Mouse (Mus musculus): ENCODE measurements around the gene Skil. TPM values are rescaled to one million over a fixed set of nuclear protein-coding genes. Genes with fewer than 3 reads are reported as not detected.

Skil gene
- polyA plus RNA-seq, 1 experiment from 2014 or later, result 23.2 TPM

DNA sequence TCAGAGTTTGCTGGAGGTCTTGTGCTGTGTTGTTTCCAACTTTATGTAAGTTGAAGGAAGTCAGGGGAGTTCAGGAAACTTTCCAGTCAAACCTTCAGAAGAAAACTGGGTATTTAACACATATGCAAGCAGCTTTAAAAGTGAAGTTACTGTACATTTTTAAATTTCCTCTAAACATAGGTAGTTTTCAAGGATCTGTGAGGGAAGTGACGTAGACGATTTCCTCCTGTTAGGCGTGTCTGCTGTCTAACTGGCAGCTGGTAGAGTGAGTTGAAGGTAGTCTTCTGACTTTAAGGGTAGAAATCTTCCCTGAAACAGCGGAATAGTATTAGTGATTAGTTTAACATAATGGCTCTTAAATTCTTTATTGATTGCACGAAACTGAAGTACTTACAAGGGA, 5.2 kb downstream of the Skil start:
- Histone ChIP-seq H3K36me3 (no peaks in the 10 kb centered on the region), H3K27me3 (replicated peaks) (no peaks in the 10 kb centered on the region), H3K4me3 (replicated peaks) (no peak overlapping the region), H3K27ac (replicated peaks) (no peak overlapping the region), H3K4me2 (peak overlapping the region; percentile 46), H3K9me3 (replicated peaks) (no peaks in the 10 kb centered on the region), H3K9ac (replicated peaks) (no peak overlapping the region), H3K4me1 (peaks cover 54% of the 10 kb centered on the region)
- no peak for ATAC-seq (ENCODE audit: low FRiP score)
- 77% methylated on average over 5 of the region's 5 CpGs for WGBS

DNA sequence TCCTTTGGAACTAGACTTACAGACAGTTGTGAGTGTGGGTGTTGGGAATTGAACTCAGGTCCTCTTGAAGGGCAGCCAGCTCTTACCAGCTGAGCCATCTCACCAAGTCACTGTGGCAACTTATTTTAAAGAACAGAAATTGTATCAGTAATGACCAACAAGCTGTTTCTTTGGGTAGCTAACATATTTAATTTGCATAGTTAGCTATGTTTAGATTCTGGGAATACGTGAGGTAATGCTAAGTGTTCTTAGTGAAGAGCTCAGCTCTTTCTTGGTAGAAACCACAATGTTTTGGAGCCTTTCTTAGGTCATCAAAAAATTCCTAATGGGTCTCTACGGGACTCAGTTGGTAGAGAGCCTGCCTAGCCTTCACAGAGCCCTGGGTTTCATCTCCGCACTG, 5.9 kb downstream of the Skil start:
- H3K4me2 ChIP-seq, result peak overlapping the region; percentile 11; the same call in 1 of the 2 replicates
- H3K27ac ChIP-seq (replicated peaks), result no peak overlapping the region
- no peaks in the 10 kb centered on the region for H3K9me3 ChIP-seq (replicated peaks)
- H3K4me1 ChIP-seq, result peaks cover 54% of the 10 kb centered on the region
- H3K36me3 ChIP-seq, result no peaks in the 10 kb centered on the region
- H3K4me3 ChIP-seq (replicated peaks), result no peak overlapping the region
- no peaks in the 10 kb centered on the region for H3K27me3 ChIP-seq (replicated peaks)
- no peak overlapping the region for H3K9ac ChIP-seq (replicated peaks)
- no peak for ATAC-seq (ENCODE audit: low FRiP score)
- 89% methylated on average over 3 of the region's 3 CpGs for WGBS

- no peaks in the 10 kb centered on the region for H3K9me3 ChIP-seq (replicated peaks)
- no peak overlapping the region for H3K4me2 ChIP-seq
- H3K9ac ChIP-seq (replicated peaks), result no peak overlapping the region
- peaks cover 38% of the 10 kb centered on the region for H3K4me1 ChIP-seq
- no peaks in the 10 kb centered on the region for H3K36me3 ChIP-seq
- H3K27me3 ChIP-seq (replicated peaks), result no peaks in the 10 kb centered on the region
- no peak for ATAC-seq (ENCODE audit: low FRiP score)
- no peak overlapping the region for H3K27ac ChIP-seq (replicated peaks)
- no peak overlapping the region for H3K4me3 ChIP-seq (replicated peaks)
- WGBS, result 79% methylated on average over 6 of the region's 6 CpGs
These were observed 10.1 kb downstream of the Skil start for GRCm38 (mm10) chr3:31104936-31105335.

DNA sequence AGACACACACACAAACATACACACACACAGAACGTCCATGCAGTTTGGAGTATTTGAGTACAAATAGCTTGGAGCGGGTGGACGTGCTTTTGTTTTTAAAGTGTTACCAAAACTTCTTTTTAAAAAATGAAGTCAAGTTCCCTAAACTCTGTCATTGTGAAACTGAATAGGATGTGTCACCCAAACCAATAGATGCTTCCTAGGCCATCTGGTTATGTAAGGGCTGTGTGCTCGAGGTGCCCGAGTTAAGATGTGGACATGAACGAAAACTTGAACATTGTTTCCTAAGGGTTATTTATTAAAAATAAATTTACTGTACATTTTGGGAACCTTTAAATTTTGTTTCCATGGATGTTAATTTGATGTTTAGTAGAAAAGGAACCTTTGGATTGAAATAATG, 11.7 kb downstream of the Skil start:
- Histone ChIP-seq H3K27me3 (replicated peaks) (no peaks in the 10 kb centered on the region), H3K9me3 (replicated peaks) (no peaks in the 10 kb centered on the region), H3K4me3 (replicated peaks) (no peak overlapping the region), H3K4me1 (peaks cover 33% of the 10 kb centered on the region), H3K4me2 (no peak overlapping the region), H3K9ac (replicated peaks) (no peak overlapping the region), H3K27ac (replicated peaks) (0 out of 2 replicates have a peak overlapping the region, but pooled peaks have one; percentile 51), H3K36me3 (no peaks in the 10 kb centered on the region)
- ATAC-seq (ENCODE audit: low FRiP score), result no peak
- 84% methylated on average over 6 of the region's 6 CpGs for WGBS

DNA sequence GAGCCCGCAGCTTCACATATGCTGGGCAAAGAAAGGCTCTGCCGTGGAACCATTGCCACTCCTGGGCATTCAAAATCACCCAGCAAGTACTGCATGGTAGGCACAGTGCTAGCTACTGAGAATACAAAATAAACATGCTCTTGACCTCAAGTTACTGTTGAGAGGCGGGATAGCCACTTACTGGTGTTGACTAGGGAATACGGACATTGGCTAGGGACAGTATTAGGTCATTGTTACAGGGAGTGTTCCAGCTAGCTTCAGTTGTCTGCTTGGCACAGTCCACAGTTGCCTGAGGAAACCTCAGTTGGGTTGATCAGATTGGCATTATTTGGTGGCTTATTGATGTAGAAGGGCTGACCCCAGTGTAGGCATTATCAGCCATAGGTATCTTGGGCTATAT, 12.8 kb downstream of the Skil start:
- WGBS, result 71% methylated on average over 4 of the region's 4 CpGs
- H3K4me2 ChIP-seq, result peak overlapping the region; percentile 20; the same call in 1 of the 2 replicates
- no peaks in the 10 kb centered on the region for H3K9me3 ChIP-seq (replicated peaks)
- no peak overlapping the region for H3K4me3 ChIP-seq (replicated peaks)
- ATAC-seq (ENCODE audit: low FRiP score), result peak; percentile 12; the same call in 1 of the 2 replicates
- H3K4me1 ChIP-seq, result peaks cover 29% of the 10 kb centered on the region
- no peak overlapping the region for H3K9ac ChIP-seq (replicated peaks)
- no peaks in the 10 kb centered on the region for H3K27me3 ChIP-seq (replicated peaks)
- no peaks in the 10 kb centered on the region for H3K36me3 ChIP-seq
- H3K27ac ChIP-seq (replicated peaks), result peak overlapping the region; percentile 54

DNA sequence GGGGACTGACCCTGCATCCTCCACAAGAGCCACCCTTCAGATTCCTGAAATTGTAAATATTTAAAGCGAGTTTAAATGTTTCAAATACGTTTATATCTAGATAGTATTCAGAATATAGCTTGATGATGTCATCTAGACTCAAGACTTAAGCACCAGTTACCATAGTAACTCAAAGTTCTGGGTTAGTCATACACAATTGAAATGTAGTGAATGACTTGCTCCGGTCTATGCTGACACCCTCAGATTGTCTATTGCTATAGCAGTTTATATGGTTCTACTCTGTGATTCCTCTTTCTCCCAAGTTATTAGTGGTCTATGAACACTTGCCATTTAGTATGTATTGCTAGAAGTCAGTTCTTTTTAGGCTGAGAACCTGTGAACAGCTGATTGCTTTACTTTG, 14.2 kb downstream of the Skil start:
- Histone ChIP-seq H3K36me3 (peaks cover 8% of the 10 kb centered on the region), H3K4me1 (peaks cover 24% of the 10 kb centered on the region), H3K9me3 (replicated peaks) (no peaks in the 10 kb centered on the region), H3K27me3 (replicated peaks) (no peaks in the 10 kb centered on the region), H3K4me2 (no peak overlapping the region), H3K9ac (replicated peaks) (no peak overlapping the region), H3K4me3 (replicated peaks) (no peak overlapping the region), H3K27ac (replicated peaks) (no peak overlapping the region)
- WGBS, result 73% methylated on average over 3 of the region's 3 CpGs
- peak; percentile 76; the same call in 1 of the 2 replicates for ATAC-seq (ENCODE audit: low FRiP score)

- no peak overlapping the region for H3K9ac ChIP-seq (replicated peaks)
- H3K4me1 ChIP-seq, result no peaks in the 10 kb centered on the region
- H3K27me3 ChIP-seq (replicated peaks), result no peaks in the 10 kb centered on the region
- peaks cover 30% of the 10 kb centered on the region for H3K36me3 ChIP-seq
- H3K9me3 ChIP-seq (replicated peaks), result no peaks in the 10 kb centered on the region
- H3K4me3 ChIP-seq (replicated peaks), result no peak overlapping the region
- H3K4me2 ChIP-seq, result no peak overlapping the region
- ATAC-seq (ENCODE audit: low FRiP score), result no peak
- H3K27ac ChIP-seq (replicated peaks), result no peak overlapping the region
- WGBS, result 90% methylated on average over 4 of the region's 4 CpGs
These were observed 28.2 kb downstream of the Skil start for GRCm38 (mm10) chr3:31123098-31123497.

DNA sequence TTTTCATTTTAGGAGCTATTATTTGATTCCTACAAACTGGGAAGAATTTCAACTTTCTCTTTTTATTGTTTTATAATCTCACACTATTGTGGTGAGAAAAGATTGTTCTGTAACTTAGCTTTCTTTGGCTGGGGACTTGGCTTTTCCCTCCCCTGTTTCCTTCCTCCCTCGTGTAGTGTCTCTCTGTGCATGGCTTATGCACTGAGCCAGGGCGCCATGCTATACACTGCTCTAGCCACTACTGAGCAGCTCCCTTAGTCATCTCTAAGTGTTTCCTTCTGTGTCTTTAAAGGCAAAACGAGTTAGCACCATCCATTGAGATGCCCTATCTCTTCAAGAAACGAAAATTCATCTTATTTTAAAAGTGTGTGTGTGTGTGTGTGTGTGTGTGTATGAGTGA, 31.4 kb downstream of the Skil start:
- no peak overlapping the region for H3K9ac ChIP-seq (replicated peaks)
- no peaks in the 10 kb centered on the region for H3K9me3 ChIP-seq (replicated peaks)
- H3K4me2 ChIP-seq, result no peak overlapping the region
- H3K36me3 ChIP-seq, result peaks cover 8% of the 10 kb centered on the region; the same call in 1 of the 2 replicates
- no peak for ATAC-seq (ENCODE audit: low FRiP score)
- H3K4me3 ChIP-seq (replicated peaks), result no peak overlapping the region
- no peak overlapping the region for H3K27ac ChIP-seq (replicated peaks)
- no peaks in the 10 kb centered on the region for H3K4me1 ChIP-seq
- WGBS, result 60% methylated on average over 4 of the region's 4 CpGs
- H3K27me3 ChIP-seq (replicated peaks), result no peaks in the 10 kb centered on the region

DNA sequence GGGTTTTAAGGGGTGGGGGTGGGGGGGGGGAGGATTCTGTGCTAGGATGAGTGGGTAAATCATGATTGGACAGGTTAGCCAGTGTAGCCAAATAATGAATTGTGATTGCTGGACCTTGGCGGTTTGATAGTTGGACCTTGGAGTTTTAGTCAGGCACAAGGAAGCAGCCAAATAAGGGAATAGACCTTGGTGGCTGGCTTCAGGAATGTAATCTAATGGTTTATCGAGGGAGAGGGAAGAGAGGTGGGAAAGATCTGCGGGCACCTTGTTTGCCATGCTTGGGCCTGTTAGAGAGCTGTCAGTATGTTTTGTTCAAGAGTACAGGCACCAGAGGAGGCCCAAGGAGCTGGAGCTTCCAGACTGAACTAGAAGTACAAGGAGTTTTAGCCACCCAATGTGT, 32.0 kb downstream of the Skil start:
- Histone ChIP-seq H3K27me3 (replicated peaks) (no peaks in the 10 kb centered on the region), H3K9ac (replicated peaks) (no peak overlapping the region), H3K4me2 (no peak overlapping the region), H3K36me3 (peaks cover 8% of the 10 kb centered on the region; the same call in 1 of the 2 replicates), H3K4me1 (no peaks in the 10 kb centered on the region), H3K4me3 (replicated peaks) (no peak overlapping the region), H3K27ac (replicated peaks) (no peak overlapping the region), H3K9me3 (replicated peaks) (no peaks in the 10 kb centered on the region)
- WGBS, result 88% methylated on average over 3 of the region's 3 CpGs
- no peak for ATAC-seq (ENCODE audit: low FRiP score)

DNA sequence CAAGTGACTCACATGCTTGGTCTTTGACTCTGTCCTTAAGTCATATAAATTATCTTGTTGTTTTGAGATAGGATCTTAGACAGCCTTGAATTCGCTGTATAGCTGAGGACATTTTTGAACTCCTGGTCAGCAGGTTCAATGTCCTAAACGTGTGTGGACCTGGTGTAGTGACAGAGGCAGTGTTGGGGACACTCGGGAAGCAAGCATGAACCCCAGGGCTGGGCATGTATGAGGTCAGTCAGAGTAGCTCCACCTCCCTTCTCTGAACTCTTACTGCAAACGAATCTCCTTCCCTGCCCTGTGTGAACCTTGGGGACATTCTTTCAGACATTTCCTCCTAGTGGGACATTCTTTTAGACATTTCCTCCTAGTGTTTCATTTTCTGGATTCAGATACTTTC, 34.9 kb downstream of the Skil start:
- Histone ChIP-seq H3K9me3 (replicated peaks) (no peaks in the 10 kb centered on the region), H3K36me3 (no peaks in the 10 kb centered on the region), H3K27me3 (replicated peaks) (no peaks in the 10 kb centered on the region), H3K4me2 (no peak overlapping the region), H3K4me3 (replicated peaks) (no peak overlapping the region), H3K4me1 (no peaks in the 10 kb centered on the region), H3K27ac (replicated peaks) (no peak overlapping the region), H3K9ac (replicated peaks) (no peak overlapping the region)
- WGBS, result 63% methylated on average over 4 of the region's 4 CpGs
- no peak for ATAC-seq (ENCODE audit: low FRiP score)

DNA sequence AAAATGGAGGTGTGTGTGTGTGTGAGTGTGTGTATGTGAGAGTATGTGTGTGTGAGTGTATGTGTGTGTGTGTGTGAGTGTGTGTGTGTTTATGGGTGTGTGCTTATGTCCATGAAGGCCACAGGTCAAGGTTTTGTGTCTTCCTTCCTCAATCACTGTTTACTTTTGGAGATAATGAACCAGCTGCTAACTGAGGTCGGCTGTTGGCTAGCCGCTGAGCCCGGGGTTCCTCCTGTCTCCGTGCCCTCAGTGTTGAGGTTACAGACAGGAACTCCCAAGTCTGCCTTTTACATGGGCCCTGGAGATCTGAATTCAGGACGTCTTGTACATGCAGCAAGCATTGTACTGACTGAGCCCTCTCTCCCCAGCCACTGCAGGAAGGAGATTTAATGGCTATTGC, 38.8 kb downstream of the Skil start:
- WGBS, result 59% methylated on average over 5 of the region's 5 CpGs
- Histone ChIP-seq H3K4me3 (replicated peaks) (no peak overlapping the region), H3K4me2 (no peak overlapping the region), H3K27me3 (replicated peaks) (no peaks in the 10 kb centered on the region), H3K36me3 (no peaks in the 10 kb centered on the region), H3K9ac (replicated peaks) (no peak overlapping the region), H3K4me1 (no peaks in the 10 kb centered on the region), H3K9me3 (replicated peaks) (no peaks in the 10 kb centered on the region), H3K27ac (replicated peaks) (no peak overlapping the region)
- ATAC-seq (ENCODE audit: low FRiP score), result no peak

DNA sequence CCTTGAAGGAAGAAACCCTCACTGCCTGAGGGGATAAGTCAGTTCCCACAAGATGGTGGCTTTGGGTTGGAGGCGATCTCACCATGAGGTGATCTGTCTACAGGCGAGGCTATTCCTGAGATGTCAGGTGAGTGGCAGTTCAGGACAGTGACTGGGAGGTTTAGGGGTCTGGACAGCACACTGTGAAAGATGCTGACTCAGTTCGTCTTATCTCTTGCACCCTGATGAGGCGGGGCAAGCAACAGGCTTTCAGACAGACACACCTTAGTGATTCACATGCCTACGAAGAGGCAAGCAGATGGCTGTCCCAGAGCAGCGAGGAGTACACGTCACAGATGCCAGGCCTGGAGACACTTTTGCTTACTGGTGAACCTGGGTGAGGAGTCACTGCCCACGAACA, 39.4 kb downstream of the Skil start:
- 92% methylated on average over 8 of the region's 8 CpGs for WGBS
- H3K27me3 ChIP-seq (replicated peaks), result no peaks in the 10 kb centered on the region
- no peak for ATAC-seq (ENCODE audit: low FRiP score)
- no peak overlapping the region for H3K9ac ChIP-seq (replicated peaks)
- H3K4me1 ChIP-seq, result no peaks in the 10 kb centered on the region
- no peaks in the 10 kb centered on the region for H3K9me3 ChIP-seq (replicated peaks)
- no peaks in the 10 kb centered on the region for H3K36me3 ChIP-seq
- H3K4me3 ChIP-seq (replicated peaks), result no peak overlapping the region
- no peak overlapping the region for H3K4me2 ChIP-seq
- H3K27ac ChIP-seq (replicated peaks), result no peak overlapping the region

GRCm38 (mm10) chr3:31134696-31135095, 39.8 kb downstream of the Skil start:
- 73% methylated on average over 7 of the region's 7 CpGs for WGBS
- no peak overlapping the region for H3K9ac ChIP-seq (replicated peaks)
- ATAC-seq (ENCODE audit: low FRiP score), result no peak

More at GRCm38 (mm10) chr3:31134696-31135095, 39.8 kb downstream of the Skil start:
- Histone ChIP-seq H3K4me1 (no peaks in the 10 kb centered on the region), H3K9me3 (replicated peaks) (no peaks in the 10 kb centered on the region), H3K36me3 (no peaks in the 10 kb centered on the region), H3K4me2 (no peak overlapping the region), H3K27ac (replicated peaks) (no peak overlapping the region), H3K4me3 (replicated peaks) (no peak overlapping the region), H3K27me3 (replicated peaks) (no peaks in the 10 kb centered on the region)
